Mouse (Mus musculus): ENCODE data around the gene Emsy. TPM values are rescaled to one million over a fixed set of nuclear protein-coding genes. Genes with fewer than 3 reads are reported as not detected.

The Emsy gene
- 10 to 100 TPM; 60.9 to 63.1 TPM for total RNA-seq (2021)
- long read RNA-seq, experiment 1, partial matches to known transcripts, result 1 of 6 reads
- long read RNA-seq, experiment 1, other reads (novel, unspliced or antisense), result 5 of 6 reads
- long read RNA-seq, experiment 2, partial matches to known transcripts, result 2 of 6 reads
- long read RNA-seq, experiment 2, other reads (novel, unspliced or antisense), result 4 of 6 reads

DNA sequence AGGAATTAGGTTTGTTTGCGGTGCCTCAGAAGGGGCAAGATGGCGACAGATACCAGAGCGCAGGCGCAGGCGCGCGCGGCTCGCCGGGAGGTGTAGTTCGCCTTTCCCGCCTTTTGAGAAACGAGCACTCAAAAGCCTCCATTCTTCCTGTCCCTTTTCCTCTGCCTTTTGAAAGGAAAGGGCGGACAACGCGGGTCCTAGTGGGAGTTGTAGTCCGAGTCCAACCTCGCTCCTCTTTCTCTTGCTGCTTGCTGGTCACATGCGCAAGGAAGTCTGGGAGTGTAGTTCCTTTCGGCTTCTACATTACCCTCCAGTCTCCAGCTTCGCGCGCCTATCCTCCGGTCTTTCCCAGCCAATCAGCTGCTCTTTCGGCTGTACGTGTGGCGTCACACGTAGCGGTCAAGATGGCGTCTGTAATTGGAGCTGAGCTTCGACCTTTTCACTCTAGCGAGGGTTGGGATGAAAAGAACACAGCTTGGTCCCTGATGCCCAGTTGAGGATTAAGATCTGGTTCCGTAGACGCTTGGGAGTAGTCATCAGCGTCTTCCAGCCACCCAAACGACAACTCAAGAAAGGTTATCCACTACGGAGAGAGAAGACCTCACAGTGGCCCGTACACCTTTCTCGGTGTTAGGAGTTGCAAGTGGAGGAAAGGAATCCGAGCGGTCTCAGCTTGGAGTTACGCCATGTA, at the start of gene Emsy:
Gene Emsy (minus strand): TSS at position 253 of the 691 bp plus-strand sequence.
- peak; percentile 96 to 98 for DNase-seq (ENCODE audit: low spot score in 2 of 2)

DNA sequence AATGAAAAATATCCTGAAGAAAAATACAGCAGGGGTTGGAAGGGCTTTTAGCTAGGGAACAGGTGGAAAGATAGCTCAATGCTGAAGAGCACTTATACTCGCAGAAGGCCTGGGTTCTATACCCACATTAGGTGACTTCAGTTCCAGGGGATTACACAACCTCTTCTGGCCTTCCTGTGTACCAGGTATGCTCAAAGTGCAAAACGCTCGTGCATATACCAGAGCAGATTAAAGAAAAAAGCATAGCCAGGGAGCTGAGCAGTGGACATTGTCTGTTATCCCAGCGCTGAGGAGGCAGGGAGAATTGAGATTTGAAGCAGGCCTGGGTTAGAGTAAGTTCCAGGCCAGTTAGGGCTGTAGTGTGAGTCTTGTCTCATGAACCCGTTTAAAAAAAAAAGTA, 47.7 kb upstream of the Emsy start:
- no peak for DNase-seq (ENCODE audit: low spot score in 2 of 2)

DNA sequence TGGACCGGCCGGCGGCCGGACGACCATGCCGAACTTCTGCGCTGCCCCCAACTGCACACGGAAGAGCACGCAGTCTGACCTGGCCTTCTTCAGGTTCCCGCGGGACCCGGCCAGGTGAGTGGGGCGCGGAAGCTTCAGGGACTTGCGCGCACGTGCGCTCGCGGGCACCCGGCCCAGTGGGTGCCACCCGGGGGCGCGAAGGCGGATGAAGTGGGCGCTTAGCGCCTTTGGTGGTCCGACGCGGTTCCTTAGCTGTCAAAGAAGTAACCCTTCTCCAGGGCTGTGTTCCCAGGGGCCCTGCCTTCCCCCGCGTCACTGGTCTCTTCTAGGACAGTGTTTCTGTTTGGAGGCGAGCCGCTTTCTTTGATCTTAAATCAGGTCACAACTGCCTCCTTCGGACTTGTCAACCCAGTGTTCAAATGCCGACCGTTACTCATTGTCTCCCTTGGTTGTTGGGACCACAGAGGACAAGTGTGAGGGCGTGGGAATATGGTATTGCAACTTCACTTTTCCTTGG, 46.8 kb upstream of the Emsy start:
- peak in 1 of 2 experiments; percentile 31 for DNase-seq (ENCODE audit: low spot score in 2 of 2)

DNA sequence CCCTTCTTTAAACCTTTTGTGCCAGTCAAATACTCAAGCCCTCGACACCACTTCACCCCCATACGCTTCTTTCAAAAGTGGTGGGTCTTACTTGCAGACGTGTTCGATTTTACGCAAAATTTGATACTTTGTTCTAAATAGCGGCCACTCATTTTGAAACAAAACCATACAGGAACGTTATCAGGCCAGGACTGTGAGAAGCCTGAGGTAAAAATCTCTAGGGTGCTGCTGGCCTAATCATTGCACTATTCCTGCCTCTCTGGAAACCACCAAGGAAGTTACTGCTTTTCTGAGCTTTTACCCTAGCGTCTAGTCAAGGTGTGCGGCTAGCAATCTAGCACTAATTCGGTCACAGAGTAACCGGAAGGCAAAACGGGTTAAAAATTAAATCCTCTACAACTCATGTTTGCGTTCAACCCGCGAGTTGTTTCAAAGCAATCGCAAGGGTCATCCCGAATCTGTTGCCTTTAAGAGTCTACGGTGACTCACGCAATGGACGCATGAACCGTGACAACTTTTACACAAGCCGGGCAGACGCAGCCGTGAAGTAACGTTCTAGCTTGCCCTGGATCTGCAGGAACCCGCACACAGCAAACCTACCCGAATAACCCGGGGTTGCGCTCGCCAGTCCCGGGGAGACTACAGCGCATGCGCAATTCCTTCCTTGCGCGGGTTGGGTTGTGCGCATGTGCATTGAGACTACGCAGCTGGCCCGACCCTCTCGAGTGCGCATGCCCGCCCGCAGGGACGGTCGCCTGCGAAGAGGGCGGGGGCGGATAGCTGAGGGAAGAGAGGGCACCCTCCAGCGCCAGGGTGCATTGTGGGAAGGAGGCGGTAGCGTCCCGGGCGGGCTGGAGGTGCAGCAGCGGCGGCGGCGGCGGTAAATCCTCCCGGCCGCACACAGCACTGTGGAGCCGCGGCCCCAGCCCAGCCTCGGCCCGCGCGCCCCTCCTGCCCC, 46.0 kb upstream of the Emsy start, which contains the start of gene Thap12:
Gene Thap12 (plus strand): TSS at position 821 of the 958 bp plus-strand sequence.
- peak; percentile 99 to 100 for DNase-seq (ENCODE audit: low spot score in 2 of 2)

DNA sequence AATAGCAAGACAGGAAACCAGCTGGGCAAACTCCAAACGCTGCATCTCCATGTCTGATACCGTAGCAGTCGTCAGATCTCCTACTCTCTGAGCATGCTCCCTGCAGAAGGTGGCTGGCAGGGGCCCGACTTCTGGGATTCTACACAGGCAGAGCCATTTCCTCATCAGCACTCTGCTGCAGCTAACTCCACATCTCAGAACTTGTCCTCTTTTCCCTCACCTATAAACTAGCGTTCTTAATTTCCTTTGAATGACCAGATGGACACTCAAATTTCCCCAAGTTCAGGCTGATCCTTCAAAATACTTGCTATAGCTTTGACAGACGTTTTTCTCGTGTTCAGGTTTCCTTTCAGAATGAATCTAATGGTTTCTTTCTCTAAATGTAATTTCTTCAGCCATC, 45.2 kb upstream of the Emsy start:
- DNase-seq (ENCODE audit: low spot score in 2 of 2), result no peak

DNA sequence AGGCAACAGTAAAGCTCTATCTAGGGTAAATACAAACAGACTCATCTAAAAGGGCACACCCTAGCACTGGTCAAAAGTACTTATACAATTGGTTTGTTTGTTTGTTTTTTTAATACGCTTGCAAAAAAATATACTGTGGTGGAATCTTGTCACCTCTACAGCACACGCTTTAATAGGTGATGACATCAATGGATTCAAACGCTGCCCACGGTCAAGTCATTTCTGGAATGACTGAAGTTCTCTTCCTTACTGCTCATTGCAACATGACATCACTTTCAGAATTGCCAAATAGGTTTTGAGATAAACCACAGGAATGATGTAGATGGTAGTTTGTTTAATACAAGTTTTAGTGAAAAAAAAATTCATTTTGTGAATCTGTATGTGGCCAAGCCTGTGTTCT, 42.0 kb upstream of the Emsy start:
- DNase-seq (ENCODE audit: low spot score in 2 of 2), result no peak

DNA sequence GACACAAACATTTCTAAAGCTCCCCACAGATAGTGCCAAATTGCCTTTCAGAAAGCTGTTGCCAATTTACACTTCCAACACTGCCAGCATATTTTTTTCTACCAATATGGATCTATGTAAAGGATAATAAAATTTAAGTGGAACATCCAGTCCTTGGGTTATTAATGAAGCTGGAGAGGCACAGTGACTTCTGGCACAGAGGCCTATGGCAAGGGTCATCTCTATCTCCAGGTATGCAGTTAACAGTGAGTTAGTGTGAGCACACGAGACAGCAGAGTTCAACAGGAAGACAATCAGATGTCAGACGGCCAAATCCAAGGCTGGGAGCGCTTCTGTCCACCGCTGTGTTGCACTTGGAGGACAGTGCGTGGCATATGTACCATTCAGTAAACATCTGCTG, 41.5 kb upstream of the Emsy start:
- DNase-seq (ENCODE audit: low spot score in 2 of 2), result no peak

DNA sequence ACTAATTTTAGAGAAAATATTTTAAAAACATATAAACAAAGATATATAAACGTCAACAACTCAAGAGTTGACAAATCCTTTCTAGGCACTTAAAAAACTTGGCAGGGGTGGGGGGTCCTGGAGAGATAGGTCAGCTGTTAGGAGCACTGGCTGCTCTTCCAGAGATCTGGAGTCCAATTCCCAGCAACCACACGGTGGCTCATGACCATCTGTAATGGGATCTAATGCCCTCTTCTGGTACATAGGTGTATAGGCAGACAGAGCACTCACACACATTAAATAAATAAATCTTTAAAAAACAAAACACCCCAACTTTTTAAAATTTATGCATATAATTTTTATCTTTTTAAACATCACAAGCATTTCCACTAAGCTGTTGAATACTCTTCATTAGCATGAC, 40.9 kb upstream of the Emsy start:
- DNase-seq (ENCODE audit: low spot score in 2 of 2), result no peak

DNA sequence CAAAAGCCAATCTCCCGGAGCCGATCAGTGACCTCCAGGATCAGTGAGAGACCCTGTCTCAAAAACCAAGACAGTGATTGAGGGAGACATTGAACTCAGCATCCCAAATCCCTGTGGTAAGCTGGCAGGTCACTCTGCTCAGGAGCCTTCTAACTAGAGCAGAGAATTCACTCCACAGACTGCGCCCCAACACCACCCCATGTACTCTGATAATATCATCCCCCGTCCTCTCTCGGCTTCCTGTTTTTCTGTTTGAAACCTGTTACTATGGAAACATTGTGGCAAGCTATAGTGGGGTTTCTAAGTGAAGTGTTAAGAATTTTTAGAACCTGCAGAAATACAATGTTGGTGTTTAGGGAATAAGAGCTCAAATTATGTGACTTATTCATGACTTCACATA, 37.5 kb upstream of the Emsy start:
- peak in 1 of 2 experiments; percentile 32 for DNase-seq (ENCODE audit: low spot score in 2 of 2)

DNA sequence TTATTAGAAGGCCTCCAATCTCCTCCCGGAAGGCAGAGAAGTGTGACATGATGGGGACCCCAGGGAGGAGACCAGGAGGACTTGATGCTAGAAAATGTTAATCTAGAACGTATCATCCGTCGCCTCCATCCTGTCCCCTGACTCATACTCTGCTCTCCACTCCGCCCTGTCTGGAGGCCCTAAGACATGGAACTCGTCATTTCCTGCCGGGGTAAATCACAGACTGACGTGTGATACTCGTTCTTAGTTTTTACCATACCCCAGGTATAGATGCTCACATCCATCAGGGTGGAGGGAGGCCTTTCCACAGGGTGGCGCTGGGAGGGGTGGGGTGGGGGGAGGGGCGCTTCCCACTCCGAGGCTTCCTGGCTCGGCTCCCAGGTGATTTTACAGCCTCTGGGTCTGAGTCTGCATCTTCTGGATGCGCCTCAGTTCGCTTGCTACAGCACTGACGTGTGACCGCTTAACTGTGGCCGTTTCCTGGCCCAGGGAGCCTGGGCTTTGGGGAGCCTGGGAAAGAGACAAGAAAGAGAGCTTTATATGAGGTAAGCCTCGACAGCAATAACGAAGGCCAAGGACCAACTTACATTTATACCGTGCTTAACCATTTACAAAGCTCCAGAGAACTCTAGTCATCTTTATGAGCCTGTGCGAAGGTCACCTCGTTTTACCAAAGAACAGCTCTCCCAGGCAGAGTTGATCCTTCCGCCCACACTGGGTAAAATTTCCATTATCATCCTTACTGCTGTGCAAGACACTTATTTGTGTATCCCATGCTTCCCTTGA, 36.4 kb upstream of the Emsy start:
- DNase-seq (ENCODE audit: low spot score in 2 of 2), result no peak

DNA sequence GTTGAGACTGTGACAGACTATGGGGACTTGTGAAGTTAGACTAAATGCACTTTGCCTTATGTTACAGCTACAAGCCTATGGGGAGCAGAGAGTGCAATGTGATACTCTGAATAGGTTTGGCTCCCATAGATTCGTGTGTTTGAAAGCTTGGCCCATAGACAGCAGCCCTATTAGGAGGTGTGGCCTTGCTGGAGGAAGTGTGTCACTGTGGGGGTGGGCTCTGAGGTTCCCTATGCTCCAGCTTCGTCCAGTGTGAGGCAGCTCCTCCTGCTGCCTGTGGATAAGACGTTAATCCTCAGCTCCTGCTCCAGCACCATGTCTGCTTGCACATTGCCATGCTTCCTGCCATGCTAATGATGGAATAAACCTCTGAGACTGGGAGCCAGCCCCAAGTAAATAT, 34.2 kb upstream of the Emsy start:
- no peak for DNase-seq (ENCODE audit: low spot score in 2 of 2)

DNA sequence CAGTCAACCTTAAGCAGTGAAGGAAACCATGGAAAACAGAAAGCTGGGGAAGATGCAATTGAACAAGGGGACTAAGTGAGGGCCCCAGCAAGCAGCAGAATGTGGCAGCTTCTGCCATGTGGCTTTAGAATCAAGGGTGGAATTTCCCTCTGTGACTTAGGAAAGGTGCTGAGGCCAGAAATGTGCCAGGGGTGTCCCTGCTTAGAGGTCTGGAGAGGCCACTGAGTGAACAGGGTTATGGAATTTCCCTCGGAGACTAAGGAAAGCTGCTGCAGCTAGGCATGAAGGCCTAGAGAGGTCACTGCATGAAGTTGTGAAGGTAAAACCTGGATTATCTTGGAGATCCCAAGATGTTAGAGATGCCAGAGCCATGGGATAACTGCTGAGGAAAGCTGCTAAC, 33.5 kb upstream of the Emsy start:
- no peak for DNase-seq (ENCODE audit: low spot score in 2 of 2)

DNA sequence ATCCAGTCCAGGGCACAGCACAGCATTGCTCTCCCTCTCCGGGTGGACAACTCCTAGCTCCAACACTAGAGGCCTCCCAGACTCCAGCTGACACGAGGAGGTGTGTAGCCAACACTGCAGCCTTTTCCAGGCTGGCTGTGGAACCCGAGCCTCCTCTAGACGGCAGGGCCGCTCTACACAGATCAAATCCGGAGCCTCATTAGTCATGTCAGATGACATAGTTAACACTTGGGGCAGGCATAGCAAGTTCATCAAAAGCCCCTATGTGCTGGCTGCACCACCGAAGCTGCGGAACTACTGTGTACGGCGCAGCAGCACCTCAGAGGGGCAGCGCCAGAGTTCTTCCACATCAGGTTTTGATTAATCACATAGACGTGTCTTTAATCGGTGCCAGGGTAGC, 29.3 kb upstream of the Emsy start:
- DNase-seq (ENCODE audit: low spot score in 2 of 2), result no peak

DNA sequence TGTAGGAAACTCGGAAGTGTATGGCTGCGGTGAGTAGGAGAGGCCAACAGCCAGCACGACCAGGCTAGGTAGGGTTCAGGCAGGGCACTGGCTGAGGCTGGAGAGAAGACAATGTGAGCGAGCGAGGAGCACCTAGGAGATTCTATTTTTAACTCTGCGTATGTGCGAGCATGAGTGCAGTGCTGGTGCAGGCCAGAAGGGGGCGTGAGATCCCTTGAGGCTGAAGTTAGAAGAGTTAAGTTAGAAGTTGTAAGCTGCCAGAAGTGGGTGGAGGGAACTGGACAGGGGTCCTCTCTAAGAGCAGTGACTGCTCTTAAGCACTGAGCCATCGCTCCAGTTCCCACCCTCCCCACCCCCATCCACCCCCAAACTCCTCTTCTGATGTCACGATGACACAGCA, 26.2 kb upstream of the Emsy start:
- no peak for DNase-seq (ENCODE audit: low spot score in 2 of 2)

DNA sequence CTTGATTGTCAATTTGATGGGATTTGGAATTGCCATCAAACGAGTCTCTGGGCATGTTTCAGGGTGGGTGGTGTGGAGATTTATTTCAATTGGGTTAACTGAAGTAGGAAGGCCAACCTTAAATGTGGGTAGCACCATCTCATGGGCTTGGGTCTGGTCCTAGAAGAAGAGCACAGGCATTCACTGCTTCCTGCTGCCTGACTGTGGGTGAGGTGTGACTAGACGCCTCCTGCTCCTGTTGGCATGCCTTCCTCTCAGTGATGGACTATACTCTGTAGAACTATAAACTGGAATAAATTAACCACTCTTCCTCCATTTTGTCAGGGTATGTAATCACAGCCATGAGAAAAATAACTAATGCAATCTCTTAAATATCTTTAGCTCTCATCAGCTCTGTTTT, 24.1 kb upstream of the Emsy start:
- no peak for DNase-seq (ENCODE audit: low spot score in 2 of 2)

DNA sequence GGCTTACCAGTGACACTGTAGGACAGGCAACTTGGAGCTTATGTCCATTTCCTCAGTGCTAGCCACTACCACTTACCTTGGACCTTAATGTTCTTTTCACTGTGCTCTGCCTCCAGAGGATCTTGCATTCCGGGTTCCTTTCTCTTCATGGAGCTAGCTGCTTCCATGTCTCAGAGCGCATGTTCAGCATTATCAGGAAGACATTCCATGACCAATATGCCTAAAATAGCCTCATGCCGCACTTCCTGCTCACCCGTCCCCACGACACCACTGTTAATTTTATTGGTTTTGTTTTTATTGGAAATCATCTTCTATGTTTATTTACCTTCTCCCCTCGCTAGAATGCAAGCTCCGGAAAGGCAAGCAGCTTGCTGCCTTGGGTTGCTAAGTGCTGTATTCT, 21.9 kb upstream of the Emsy start:
- DNase-seq (ENCODE audit: low spot score in 2 of 2), result no peak

DNA sequence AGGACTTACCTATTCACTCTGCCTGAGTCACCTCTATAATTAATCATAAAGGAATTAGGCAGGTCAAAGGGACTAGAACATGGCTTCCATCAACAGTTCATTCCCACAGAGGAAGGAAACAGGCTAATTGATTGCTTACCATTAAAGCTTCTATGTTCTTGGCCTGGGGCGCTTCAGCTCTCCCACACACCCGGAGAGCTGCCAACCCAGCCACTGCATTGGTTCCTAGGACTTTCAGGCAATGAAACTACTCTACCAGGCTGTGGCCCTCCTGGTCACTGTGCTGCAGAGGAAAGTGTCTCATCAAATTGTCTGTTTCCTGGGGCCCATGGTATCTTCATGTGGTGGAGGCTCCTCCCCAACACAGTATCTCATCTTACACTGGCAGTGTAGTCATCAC, 20.9 kb upstream of the Emsy start:
- DNase-seq (ENCODE audit: low spot score in 2 of 2), result no peak

DNA sequence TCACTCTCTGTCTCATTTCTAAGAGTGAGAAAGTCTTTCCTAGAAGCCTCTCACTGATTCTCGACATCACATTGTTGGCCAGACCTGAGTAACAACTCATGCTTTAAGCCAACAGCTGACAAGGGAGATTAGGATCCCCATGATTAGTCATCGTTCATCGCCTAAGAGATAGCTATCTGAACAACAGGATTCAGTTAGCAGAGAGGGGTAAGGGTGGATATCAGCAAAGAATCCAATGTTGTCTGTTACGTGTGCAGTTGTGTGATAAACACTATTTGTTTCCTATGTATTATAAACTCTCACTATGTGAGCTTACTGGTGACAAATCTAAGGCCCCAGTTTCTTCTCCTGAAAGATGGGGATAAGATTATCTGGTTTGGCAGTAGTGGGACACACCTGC, 17.8 kb upstream of the Emsy start:
- DNase-seq (ENCODE audit: low spot score in 2 of 2), result no peak

DNA sequence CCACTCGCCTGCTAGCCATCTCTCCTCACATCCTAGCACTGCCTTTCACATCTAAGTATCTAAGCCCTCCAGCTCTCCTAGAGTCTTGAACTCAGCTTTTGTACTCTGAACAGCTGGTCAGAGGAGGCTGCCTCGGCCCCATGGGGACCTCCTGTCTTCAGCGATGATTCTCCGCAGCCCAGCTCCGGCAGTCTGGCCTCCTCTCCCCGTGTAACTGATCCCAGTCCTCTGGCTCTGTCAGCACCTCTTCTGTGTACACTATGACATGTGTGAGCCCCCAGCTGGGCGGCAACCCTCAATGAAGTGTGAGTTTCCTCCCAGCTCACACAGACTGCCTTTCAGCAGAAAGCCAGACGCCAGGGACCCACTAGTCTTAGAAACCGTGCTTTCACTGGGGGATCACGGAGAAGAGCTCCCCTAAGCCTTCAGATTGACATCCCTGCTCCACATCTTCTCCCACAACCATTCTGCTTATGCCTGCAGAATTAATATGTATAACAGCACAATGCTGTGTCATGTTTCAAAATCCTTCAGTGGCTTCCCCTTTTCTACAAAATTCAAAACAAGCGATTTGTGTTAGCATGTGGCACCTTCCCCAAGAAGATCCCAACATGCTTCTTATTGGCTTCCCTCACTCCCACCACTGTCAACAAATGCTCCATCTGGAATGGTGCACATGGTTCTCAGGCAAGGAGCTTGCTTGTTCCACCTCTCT, 15.8 kb upstream of the Emsy start:
- DNase-seq (ENCODE audit: low spot score in 2 of 2), result no peak

DNA sequence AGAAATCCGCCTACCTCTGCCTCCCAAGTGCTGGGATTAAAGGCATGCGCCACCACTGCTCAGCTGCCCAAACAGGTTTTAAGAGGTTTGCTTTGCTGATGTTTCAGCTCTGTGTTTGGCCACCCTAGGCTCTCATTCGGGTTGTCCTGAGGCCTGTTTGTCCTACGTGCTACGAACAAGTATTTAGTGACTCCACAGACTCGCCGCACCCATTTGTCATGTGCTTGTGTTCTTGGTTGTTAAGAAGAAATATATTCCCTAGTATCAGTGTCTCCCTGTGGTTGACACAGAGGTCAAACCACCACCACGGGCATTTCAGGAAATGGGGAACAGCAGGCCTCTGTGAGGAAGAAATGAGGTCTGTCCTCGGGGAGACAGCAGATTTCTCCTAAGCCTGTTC, 14.8 kb upstream of the Emsy start:
- DNase-seq (ENCODE audit: low spot score in 2 of 2), result no peak
